Mouse (Mus musculus) lung, embryonic 16.5 days (tissue): Measurements from ENCODE around the gene Cel. TPM values are rescaled to one million over a fixed set of nuclear protein-coding genes. Genes with fewer than 3 reads are reported as not detected.

ENCODE experiments used
- ATAC-seq: fragments of 200-750 bp; cut with Nextera tagmentation; 2 replicates; pipeline ENCODE4 v1.8.0; 2017; ENCODE audit warnings: low read depth, mild to moderate bottlenecking, moderate library complexity
- H3K27ac ChIP-seq: fragments of 300-500 bp; sonication (generic); 2 replicates; pipeline ENCODE4 v1.5.1; 2014; ENCODE audit warnings: mild to moderate bottlenecking, control low read depth, low read length
- H3K27me3 ChIP-seq: fragments of 300-500 bp; sonication (generic); 2 replicates; pipeline ENCODE4 v1.6.1; 2014; ENCODE audit warnings: low read depth, low read length, mixed read lengths; ENCODE audit not compliant: control insufficient read depth, insufficient read depth
- H3K36me3 ChIP-seq: fragments of 300-500 bp; sonication (generic); 2 replicates; pipeline ENCODE4 v1.6.1; 2014; ENCODE audit warnings: low read length; ENCODE audit not compliant: control insufficient read depth, insufficient read depth
- H3K4me1 ChIP-seq: fragments of 300-500 bp; sonication (generic); replicated peaks from 2 replicates; pipeline ENCODE4 v1.6.1; 2014; ENCODE audit warnings: low read length, mixed read lengths; ENCODE audit not compliant: control insufficient read depth, insufficient read depth
- H3K4me2 ChIP-seq: fragments of 300-500 bp; sonication (generic); 2 replicates; pipeline ENCODE4 v1.6.1; 2014; ENCODE audit warnings: low read depth, low read length, control low read depth
- H3K4me3 ChIP-seq: fragments of 300-500 bp; sonication (generic); 2 replicates; pipeline ENCODE4 v1.5.1; 2014; ENCODE audit warnings: mild to moderate bottlenecking, low read length, control low read depth
- H3K9ac ChIP-seq: fragments of 300-500 bp; sonication (generic); 2 replicates; pipeline ENCODE4 v1.6.1; 2014; ENCODE audit warnings: low read length, control low read depth
- H3K9me3 ChIP-seq: fragments of 300-500 bp; sonication (generic); 2 replicates; pipeline ENCODE4 v1.6.1; 2016; ENCODE audit warnings: low read length; ENCODE audit not compliant: control insufficient read depth
- WGBS: fragments of 180-500 bp; shearing (Covaris S2); extraction: QIAGEN DNeasy Blood & Tissue Kit; methylation state at CpG from one replicate; pipeline ENCODE4 v1.1.7; 2014; 5-methylcytosine and 5-hydroxymethylcytosine counted together
- polyA plus RNA-seq: library from polyadenylated mRNA; unstranded; fragments of >200 nt; fragmentation: Nextera tagmentation; extraction: Ambion mirVana; gene quantifications from 2 replicates; pipeline ENCODE4 v1.2.1, GENCODE M21; 2015

The Cel gene
- polyA plus RNA-seq, 1 experiment from 2014 or later, result 0.10 TPM

DNA sequence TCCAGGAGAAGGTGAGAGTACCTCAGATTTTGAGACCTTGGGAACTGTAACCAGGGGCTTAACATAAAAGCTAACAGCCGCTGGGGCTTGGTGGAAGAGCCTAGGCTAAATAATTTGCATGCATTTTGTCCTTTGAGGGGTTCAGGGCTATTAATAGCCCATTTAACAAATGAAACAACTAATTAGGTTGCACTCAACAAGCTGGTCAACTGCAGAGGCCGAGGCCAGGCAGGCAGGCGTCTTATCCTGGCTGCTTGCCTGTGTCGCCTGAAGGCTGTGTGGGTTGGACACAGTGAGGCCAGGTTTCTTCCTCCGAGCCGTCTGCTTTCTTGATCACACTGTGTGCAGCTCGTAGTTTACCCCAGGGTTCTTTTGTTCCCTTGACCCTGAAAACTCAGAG is 27.6 kb downstream of the Cel start:
- Histone ChIP-seq H3K36me3 (no peaks in the 10 kb centered on the region), H3K4me1 (peaks cover 64% of the 10 kb centered on the region), H3K4me2 (peak overlapping the region; percentile 77), H3K9me3 (no peaks in the 10 kb centered on the region), H3K4me3 (no peak overlapping the region), H3K27ac (peak overlapping the region; percentile 76), H3K27me3 (no peaks in the 10 kb centered on the region), H3K9ac (peak overlapping the region; percentile 77; the same call in 1 of the 2 replicates)
- no peak for ATAC-seq
- WGBS, result 40% methylated on average over 7 of the region's 7 CpGs

DNA sequence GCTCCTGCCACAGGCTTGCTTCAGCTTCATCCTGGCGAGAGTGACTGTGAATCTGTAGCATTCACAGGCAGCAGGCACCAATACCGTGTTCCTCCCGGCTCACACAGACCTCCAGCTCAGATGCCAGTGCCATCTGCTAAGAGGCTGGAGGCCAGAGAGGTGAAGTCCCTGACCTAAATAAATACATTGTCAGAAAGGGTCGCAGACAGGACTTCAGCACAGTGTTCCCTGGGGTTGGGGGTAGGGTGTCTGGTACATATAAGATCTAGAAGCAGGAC is 28.0 kb downstream of the Cel start:
- Histone ChIP-seq H3K36me3 (no peaks in the 10 kb centered on the region), H3K27me3 (no peaks in the 10 kb centered on the region), H3K4me2 (peak overlapping the region; percentile 77), H3K4me3 (peak overlapping the region; percentile 76), H3K27ac (peak overlapping the region; percentile 76), H3K4me1 (peaks cover 64% of the 10 kb centered on the region), H3K9me3 (no peaks in the 10 kb centered on the region), H3K9ac (peak overlapping the region; percentile 77)
- 36% methylated on average over 4 of the region's 4 CpGs for WGBS
- no peak for ATAC-seq

DNA sequence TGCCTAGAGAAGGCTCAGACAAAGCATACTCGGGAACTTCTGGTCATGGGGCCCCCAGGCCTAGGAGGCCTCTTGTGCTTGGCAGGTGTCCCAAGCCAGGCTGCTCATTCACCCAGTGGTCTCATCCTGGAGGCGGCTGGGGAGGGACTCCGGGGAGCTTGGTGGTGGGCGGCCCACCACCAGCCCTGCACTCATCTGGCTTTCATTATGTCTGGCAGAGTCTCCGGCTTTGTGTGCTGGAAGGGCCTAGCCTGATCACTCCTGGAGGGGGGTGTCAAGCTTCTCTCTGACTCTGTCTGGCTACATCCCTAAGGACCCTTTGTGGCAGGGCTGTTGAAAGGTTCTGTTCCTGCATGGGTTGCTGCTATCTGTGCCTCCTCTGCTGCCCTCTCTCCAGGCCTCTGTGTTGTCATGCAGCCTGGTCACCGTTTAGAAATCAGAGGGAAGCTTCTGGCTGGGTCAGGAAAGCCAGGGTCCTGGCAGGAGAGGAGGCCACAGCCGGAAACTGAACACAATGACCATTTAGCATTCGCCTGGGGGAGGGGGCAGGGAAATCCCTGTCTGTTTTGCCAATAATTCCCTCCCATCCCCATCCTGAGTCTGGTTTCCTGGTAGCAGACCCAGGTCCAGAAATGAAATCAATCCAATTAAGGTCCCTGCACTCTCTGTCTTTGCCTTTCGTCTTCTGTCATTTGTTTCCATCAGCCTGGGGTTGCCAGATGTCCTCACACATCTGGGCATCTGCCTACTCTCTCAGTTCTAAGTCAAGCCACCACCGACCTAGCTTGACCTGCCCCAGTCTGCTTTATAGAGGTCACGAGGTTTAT is 28.6 kb downstream of the Cel start:
- Histone ChIP-seq H3K9me3 (no peaks in the 10 kb centered on the region), H3K4me2 (peak overlapping the region; percentile 77), H3K27ac (peak overlapping the region; percentile 76), H3K4me1 (peaks cover 60% of the 10 kb centered on the region), H3K9ac (peak overlapping the region; percentile 77), H3K4me3 (peak overlapping the region; percentile 76), H3K27me3 (no peaks in the 10 kb centered on the region), H3K36me3 (no peaks in the 10 kb centered on the region)
- WGBS, result 40% methylated on average over 11 of the region's 11 CpGs
- no peak for ATAC-seq

DNA sequence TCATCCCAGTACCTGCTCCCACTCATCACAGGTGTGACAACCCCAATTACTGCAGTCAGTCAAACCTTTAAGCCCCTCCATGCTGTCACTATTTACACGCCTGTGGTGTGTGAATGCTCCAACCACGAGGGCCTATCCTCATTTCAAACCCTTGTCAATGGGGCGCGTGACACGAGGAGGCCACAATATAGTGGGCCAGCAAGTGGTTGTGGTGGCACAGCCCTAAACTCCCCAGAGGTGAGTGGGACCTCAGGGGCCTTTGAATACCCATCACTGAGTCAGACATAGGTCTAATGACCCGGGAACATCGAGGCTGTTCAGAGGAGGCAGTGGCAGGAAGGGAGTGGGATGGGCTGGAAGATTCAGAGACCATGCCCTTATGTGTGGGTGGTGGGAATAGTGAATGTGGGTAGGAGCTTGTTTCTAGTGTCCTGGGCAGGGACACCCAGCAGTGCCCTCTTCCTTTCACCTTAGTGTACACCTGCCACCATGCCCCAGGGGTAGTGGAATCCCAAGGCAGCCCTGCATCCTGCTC is 29.2 kb downstream of the Cel start:
- Histone ChIP-seq H3K9ac (peak overlapping the region; percentile 77), H3K27me3 (no peaks in the 10 kb centered on the region), H3K36me3 (no peaks in the 10 kb centered on the region), H3K4me3 (peak overlapping the region; percentile 76), H3K4me2 (peak overlapping the region; percentile 77), H3K4me1 (peaks cover 53% of the 10 kb centered on the region), H3K9me3 (no peaks in the 10 kb centered on the region), H3K27ac (peak overlapping the region; percentile 76)
- no peak for ATAC-seq
- WGBS, result 66% methylated on average over 7 of the region's 7 CpGs

DNA sequence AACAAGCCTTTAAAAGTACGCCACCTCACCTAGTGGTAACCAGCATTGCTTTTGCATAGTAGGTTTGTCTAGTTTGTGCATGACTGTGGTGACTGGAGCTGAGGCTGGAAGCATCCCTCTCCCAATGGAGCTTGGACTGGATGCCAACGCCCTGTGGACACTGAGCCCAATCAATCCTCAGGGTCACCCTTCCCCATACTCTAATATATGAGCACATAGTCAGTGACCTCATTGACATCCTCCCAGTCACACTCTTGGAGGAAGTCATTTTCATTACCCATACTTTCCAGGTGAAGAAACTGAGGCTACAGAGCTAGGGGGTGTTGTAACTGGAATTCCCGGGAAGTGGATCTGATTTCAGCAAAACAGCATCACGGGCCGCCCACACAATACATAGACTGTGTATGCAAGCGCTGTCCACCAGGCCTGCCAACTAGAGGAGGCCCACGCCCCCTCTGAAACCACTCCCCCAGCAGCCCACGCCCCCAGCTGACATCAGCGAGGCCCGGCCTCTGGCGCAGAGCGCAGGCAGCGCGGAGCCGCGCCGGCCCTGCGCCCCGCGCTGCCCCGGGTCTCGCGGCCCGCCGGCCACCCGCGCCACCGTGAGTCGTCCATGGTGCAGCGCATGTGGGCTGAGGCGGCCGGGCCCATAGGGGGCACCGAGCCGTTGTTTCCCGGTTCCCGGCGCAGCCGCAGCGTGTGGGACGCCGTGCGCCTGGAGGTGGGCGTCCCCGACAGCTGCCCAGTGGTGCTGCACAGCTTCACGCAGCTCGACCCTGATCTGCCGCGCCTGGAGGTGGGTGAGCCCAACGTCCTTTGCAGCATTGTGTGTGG is 30.0 kb downstream of the Cel start:
- peaks cover 49% of the 10 kb centered on the region for H3K4me1 ChIP-seq
- no peaks in the 10 kb centered on the region for H3K9me3 ChIP-seq
- peak overlapping the region; percentile 57 for H3K27ac ChIP-seq
- no peaks in the 10 kb centered on the region for H3K27me3 ChIP-seq
- no peaks in the 10 kb centered on the region for H3K36me3 ChIP-seq
- WGBS, result 2% methylated on average over 48 of the region's 49 CpGs
- H3K4me2 ChIP-seq, result peak overlapping the region; percentile 77
- peak; percentile 96 for ATAC-seq
- peak overlapping the region; percentile 77 for H3K9ac ChIP-seq
- H3K4me3 ChIP-seq, result peak overlapping the region; percentile 76

DNA sequence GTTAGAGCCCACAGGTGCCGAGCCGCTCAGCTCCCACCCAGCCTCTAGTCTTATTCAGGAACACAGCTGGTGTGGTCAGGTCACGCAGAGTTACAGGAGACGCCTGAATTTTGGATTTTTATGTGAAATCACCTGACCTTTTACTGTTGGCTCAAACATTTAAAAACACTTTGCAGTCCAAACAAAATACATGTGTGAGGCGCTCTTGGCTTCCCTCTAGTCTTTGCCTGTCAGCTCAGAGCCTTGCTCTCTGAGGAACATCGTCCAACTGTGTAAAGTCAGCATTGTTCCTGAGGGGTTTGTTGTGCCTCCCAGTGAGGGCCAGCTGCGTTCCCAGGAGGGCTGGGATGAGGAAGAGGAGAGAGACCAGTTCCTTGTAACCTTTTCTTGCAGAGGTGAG is 32.9 kb downstream of the Cel start:
- 61% methylated on average over 7 of the region's 7 CpGs for WGBS
- H3K4me1 ChIP-seq, result peaks cover 39% of the 10 kb centered on the region
- H3K9ac ChIP-seq, result no peak overlapping the region
- no peaks in the 10 kb centered on the region for H3K9me3 ChIP-seq
- no peak overlapping the region for H3K4me3 ChIP-seq
- H3K27ac ChIP-seq, result no peak overlapping the region
- no peak overlapping the region for H3K4me2 ChIP-seq
- H3K36me3 ChIP-seq, result no peaks in the 10 kb centered on the region
- no peaks in the 10 kb centered on the region for H3K27me3 ChIP-seq
- ATAC-seq, result no peak

DNA sequence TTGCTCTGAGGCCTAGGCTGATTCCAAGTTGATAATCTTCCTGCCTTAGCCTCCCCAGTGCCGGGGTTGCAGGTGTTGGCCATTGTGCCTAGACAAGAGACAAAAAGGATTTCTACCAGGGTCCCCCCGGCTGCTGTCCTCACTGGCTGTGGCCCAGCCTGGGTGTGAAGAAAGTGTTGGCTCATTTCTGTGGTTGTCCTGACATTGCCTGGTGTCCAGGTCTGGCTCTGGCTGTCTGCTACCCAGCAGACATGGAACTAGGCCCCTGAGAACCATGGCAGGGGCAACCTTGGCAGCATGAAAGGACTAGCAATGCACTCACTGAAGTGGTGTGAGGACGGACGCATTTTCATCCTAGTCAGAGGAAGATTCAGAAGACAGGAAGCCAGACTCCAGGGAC is 33.3 kb downstream of the Cel start:
- no peak overlapping the region for H3K27ac ChIP-seq
- no peaks in the 10 kb centered on the region for H3K9me3 ChIP-seq

DNA sequence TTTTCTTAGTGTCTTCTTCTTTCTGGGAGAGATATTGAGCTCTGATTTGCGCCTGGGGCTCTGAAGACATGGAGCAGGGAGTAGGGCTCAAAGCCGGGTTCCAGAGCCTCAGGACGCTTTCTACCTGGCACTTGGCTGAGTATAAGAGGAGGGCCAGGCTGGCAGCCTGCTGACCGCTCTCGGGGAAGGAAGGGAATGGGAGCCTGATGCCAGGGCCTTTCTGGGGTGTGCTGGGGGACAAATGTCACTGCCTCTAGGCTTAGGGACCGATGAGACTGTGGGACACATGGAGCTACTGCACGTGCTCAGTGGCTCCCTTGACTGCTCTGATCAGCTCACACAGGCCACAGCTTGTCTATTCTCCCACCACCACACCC is 34.9 kb downstream of the Cel start:
- no peak overlapping the region for H3K27ac ChIP-seq
- WGBS, result 84% methylated on average over 7 of the region's 7 CpGs
- peaks cover 36% of the 10 kb centered on the region for H3K4me1 ChIP-seq
- H3K9me3 ChIP-seq, result no peaks in the 10 kb centered on the region
- H3K4me3 ChIP-seq, result no peak overlapping the region
- no peaks in the 10 kb centered on the region for H3K36me3 ChIP-seq
- H3K27me3 ChIP-seq, result no peaks in the 10 kb centered on the region
- ATAC-seq, result no peak
- H3K4me2 ChIP-seq, result no peak overlapping the region
- no peak overlapping the region for H3K9ac ChIP-seq

More for the DNA sequence above, 33.3 kb downstream of the Cel start:
- H3K4me2 ChIP-seq, result no peak overlapping the region
- H3K4me1 ChIP-seq, result peaks cover 39% of the 10 kb centered on the region
- no peaks in the 10 kb centered on the region for H3K27me3 ChIP-seq
- 56% methylated on average over 4 of the region's 4 CpGs for WGBS
- H3K4me3 ChIP-seq, result no peak overlapping the region
- no peaks in the 10 kb centered on the region for H3K36me3 ChIP-seq
- no peak for ATAC-seq
- H3K9ac ChIP-seq, result 0 out of 2 replicates have a peak overlapping the region, but pooled peaks have one; percentile 11
